Mouse (Mus musculus): ENCODE data around the gene C130026I21Rik.
"Not testable (repeated sequence)": the region's sequence is repeated elsewhere in the genome, so short reads cannot be mapped to it uniquely, and the experiment has no call there.

The C130026I21Rik gene

GRCm38 (mm10) chr1:85033616-85034015 is 236.8 kb downstream of the C130026I21Rik start:
- DNase-seq (ENCODE audit: low read depth, low spot score): peak; percentile 0

- DNase-seq (ENCODE audit: low read depth, low spot score): not testable (repeated sequence)
Observed at GRCm38 (mm10) chr1:85030211-85030610, 240.2 kb downstream of the C130026I21Rik start.

- DNase-seq (ENCODE audit: low read depth, low spot score): not testable (repeated sequence)
Observed at GRCm38 (mm10) chr1:85011933-85012332, 258.4 kb downstream of the C130026I21Rik start.

- DNase-seq (ENCODE audit: low read depth, low spot score): not testable (repeated sequence)
Observed at GRCm38 (mm10) chr1:85010947-85011346, 259.4 kb downstream of the C130026I21Rik start.

- not testable (repeated sequence) for DNase-seq (ENCODE audit: low read depth, low spot score)
Observed at GRCm38 (mm10) chr1:85007737-85008136, 262.6 kb downstream of the C130026I21Rik start.

- DNase-seq (ENCODE audit: low read depth, low spot score): not testable (repeated sequence)
Observed at GRCm38 (mm10) chr1:84999241-84999640, 271.1 kb downstream of the C130026I21Rik start.

- DNase-seq (ENCODE audit: low read depth, low spot score): not testable (repeated sequence)
Observed at GRCm38 (mm10) chr1:84996305-84996704, 274.1 kb downstream of the C130026I21Rik start.

GRCm38 (mm10) chr1:84994461-84994860 is 275.9 kb downstream of the C130026I21Rik start:
- DNase-seq (ENCODE audit: low read depth, low spot score): not testable (repeated sequence)

- DNase-seq (ENCODE audit: low read depth, low spot score): not testable (repeated sequence)
Observed at GRCm38 (mm10) chr1:84993688-84994319, 276.6 kb downstream of the C130026I21Rik start.

GRCm38 (mm10) chr1:84993235-84993634 is 277.1 kb downstream of the C130026I21Rik start:
- DNase-seq (ENCODE audit: low read depth, low spot score): not testable (repeated sequence)

- DNase-seq (ENCODE audit: low read depth, low spot score): not testable (repeated sequence)
Observed at GRCm38 (mm10) chr1:84992827-84993226, 277.5 kb downstream of the C130026I21Rik start.

GRCm38 (mm10) chr1:84989044-84989443 is 281.3 kb downstream of the C130026I21Rik start:
- DNase-seq (ENCODE audit: low read depth, low spot score): not testable (repeated sequence)

GRCm38 (mm10) chr1:84987729-84988128 is 282.6 kb downstream of the C130026I21Rik start:
- DNase-seq (ENCODE audit: low read depth, low spot score): not testable (repeated sequence)

- not testable (repeated sequence) for DNase-seq (ENCODE audit: low read depth, low spot score)
Observed at GRCm38 (mm10) chr1:84961779-84962178, 308.6 kb downstream of the C130026I21Rik start.

GRCm38 (mm10) chr1:84957713-84958112 is 312.7 kb downstream of the C130026I21Rik start:
- not testable (repeated sequence) for DNase-seq (ENCODE audit: low read depth, low spot score)

- DNase-seq (ENCODE audit: low read depth, low spot score): not testable (repeated sequence)
Observed at GRCm38 (mm10) chr1:84956771-84957170, 313.6 kb downstream of the C130026I21Rik start.

- DNase-seq (ENCODE audit: low read depth, low spot score): peak; percentile 89
Observed at GRCm38 (mm10) chr1:84952456-84953181, 317.7 kb downstream of the C130026I21Rik start.

GRCm38 (mm10) chr1:84951566-84951965 is 318.8 kb downstream of the C130026I21Rik start:
- DNase-seq (ENCODE audit: low read depth, low spot score): peak; percentile 67

GRCm38 (mm10) chr1:84947390-84947789 is 323.0 kb downstream of the C130026I21Rik start:
- no peak for DNase-seq (ENCODE audit: low read depth, low spot score)

GRCm38 (mm10) chr1:84945950-84946349 is 324.4 kb downstream of the C130026I21Rik start:
- no peak for DNase-seq (ENCODE audit: low read depth, low spot score)

GRCm38 (mm10) chr1:84943549-84943948 is 326.8 kb downstream of the C130026I21Rik start:
- DNase-seq (ENCODE audit: low read depth, low spot score): no peak
